Mouse (Mus musculus): ENCODE data around the gene Nacad.
A peak's percentile ranks its signal among the peaks of the same experiment; 100 is the strongest.

Nacad gene

DNA sequence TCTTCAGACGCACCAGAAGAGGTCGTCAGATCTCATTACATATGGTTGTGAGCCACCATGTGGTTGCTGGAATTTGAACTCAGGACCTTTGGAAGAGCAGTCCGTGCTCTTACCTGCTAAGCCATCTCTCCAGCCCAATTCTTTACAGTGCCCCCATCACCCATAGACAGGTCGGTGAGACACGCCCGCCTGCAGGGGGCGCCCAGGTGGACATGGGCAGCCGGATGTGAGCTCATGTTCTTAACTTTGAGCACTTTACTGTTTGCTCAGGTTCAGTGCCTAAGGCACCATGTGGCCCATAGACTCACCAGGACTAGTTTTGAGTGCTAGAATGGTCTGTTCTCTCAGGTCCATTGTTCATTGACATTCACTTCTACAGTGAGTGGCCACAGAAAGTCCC is 30.3 kb upstream of the Nacad start:
- no peaks in the 10 kb centered on the region for H3K36me3 ChIP-seq (ENCODE audit: insufficient read depth, low read length)
- TF ChIP-seq NANOG (IDR thresholded peaks at IDR 0.05; ENCODE audit: borderline replicate concordance, low read length): no peak
- TF ChIP-seq CTCF (conservative IDR thresholded peaks at IDR 0.05; ENCODE audit: low read length): peak; percentile 13; the same call in 1 of the 2 replicates
- TF ChIP-seq POU5F1 (IDR thresholded peaks at IDR 0.05; ENCODE audit: borderline replicate concordance, low read length): no peak
- no peaks in the 10 kb centered on the region for H3K4me1 ChIP-seq (replicated peaks; ENCODE audit: low read depth, low read length)
- H3K4me3 ChIP-seq (replicated peaks; ENCODE audit: low read length): no peak overlapping the region
- H3K9me3 ChIP-seq (ENCODE audit: low read length): no peaks in the 10 kb centered on the region
- no peaks in the 10 kb centered on the region for H3K27me3 ChIP-seq (ENCODE audit: insufficient read depth, low read length)

- TF ChIP-seq CTCF (conservative IDR thresholded peaks at IDR 0.05; ENCODE audit: low read length) (peak; percentile 38), POU5F1 (IDR thresholded peaks at IDR 0.05; ENCODE audit: borderline replicate concordance, low read length) (no peak), NANOG (IDR thresholded peaks at IDR 0.05; ENCODE audit: borderline replicate concordance, low read length) (no peak)
- peaks cover 14% of the 10 kb centered on the region for H3K36me3 ChIP-seq (ENCODE audit: insufficient read depth, low read length)
Measured at GRCm38 (mm10) chr11:6629655-6630054, 23.8 kb upstream of the Nacad start.

GRCm38 (mm10) chr11:6628568-6628967 is 22.7 kb upstream of the Nacad start:
- H3K4me3 ChIP-seq (replicated peaks; ENCODE audit: low read length): no peak overlapping the region
- TF ChIP-seq NANOG (IDR thresholded peaks at IDR 0.05; ENCODE audit: borderline replicate concordance, low read length) (no peak), CTCF (conservative IDR thresholded peaks at IDR 0.05; ENCODE audit: low read length) (peak; percentile 92)
- H3K9me3 ChIP-seq (ENCODE audit: low read length): no peaks in the 10 kb centered on the region
- no peaks in the 10 kb centered on the region for H3K27me3 ChIP-seq (ENCODE audit: insufficient read depth, low read length)
- peaks cover 40% of the 10 kb centered on the region for H3K4me1 ChIP-seq (replicated peaks; ENCODE audit: low read depth, low read length)
- peaks cover 25% of the 10 kb centered on the region for H3K36me3 ChIP-seq (ENCODE audit: insufficient read depth, low read length)

More at GRCm38 (mm10) chr11:6629655-6630054, 23.8 kb upstream of the Nacad start:
- Histone ChIP-seq H3K4me1 (replicated peaks; ENCODE audit: low read depth, low read length) (peaks cover 30% of the 10 kb centered on the region), H3K9me3 (ENCODE audit: low read length) (no peaks in the 10 kb centered on the region), H3K4me3 (replicated peaks; ENCODE audit: low read length) (no peak overlapping the region), H3K27me3 (ENCODE audit: insufficient read depth, low read length) (no peaks in the 10 kb centered on the region)

DNA sequence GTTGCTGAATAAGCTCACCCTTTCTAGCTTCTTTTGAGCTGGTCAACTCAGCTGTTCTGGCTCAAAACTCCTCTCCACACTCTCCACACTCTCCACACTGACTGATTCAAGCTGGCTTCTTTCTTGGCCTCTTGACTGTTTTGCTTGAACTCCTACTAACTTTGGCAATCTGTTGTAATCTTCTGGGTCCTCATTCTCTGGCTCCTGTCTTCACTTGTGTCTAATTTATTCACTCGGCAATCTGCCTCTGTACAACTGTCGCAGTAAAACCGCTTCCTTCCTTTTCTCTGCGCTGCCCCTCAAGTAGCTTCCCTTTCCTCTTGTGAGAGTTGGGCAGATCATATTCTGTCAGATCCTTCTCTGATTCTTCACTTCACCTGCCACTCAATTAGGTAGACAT is 21.9 kb upstream of the Nacad start:
- peaks cover 49% of the 10 kb centered on the region for H3K4me1 ChIP-seq (replicated peaks; ENCODE audit: low read depth, low read length)
- H3K4me3 ChIP-seq (replicated peaks; ENCODE audit: low read length): no peak overlapping the region
- no peak for TF ChIP-seq NANOG (IDR thresholded peaks at IDR 0.05; ENCODE audit: borderline replicate concordance, low read length)
- TF ChIP-seq CTCF (conservative IDR thresholded peaks at IDR 0.05; ENCODE audit: low read length): no peak
- H3K9me3 ChIP-seq (ENCODE audit: low read length): no peaks in the 10 kb centered on the region
- H3K36me3 ChIP-seq (ENCODE audit: insufficient read depth, low read length): peaks cover 34% of the 10 kb centered on the region
- no peaks in the 10 kb centered on the region for H3K27me3 ChIP-seq (ENCODE audit: insufficient read depth, low read length)

DNA sequence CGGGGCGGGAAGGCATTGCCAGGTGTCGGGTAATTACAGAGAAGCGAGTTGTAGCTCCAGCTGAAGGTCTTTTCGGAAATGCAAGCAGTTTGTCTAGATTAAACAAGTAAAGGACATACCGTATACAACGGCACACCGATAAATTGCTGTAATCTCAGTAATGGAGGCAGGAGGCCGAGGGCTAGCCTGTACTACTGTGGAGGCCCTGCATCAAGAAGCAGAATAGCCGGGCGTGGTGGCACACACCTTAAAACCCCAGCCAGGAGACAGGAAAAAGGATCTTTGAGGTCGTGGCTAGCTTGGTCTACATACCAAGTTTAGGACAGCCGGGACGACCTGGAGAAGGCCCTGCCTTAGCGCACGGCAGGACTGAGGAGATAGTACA is 20.5 kb upstream of the Nacad start:
- Histone ChIP-seq H3K36me3 (ENCODE audit: insufficient read depth, low read length) (peaks cover 47% of the 10 kb centered on the region), H3K4me3 (replicated peaks; ENCODE audit: low read length) (peak overlapping the region; percentile 93), H3K4me1 (replicated peaks; ENCODE audit: low read depth, low read length) (peaks cover 62% of the 10 kb centered on the region), H3K9me3 (ENCODE audit: low read length) (no peaks in the 10 kb centered on the region), H3K27me3 (ENCODE audit: insufficient read depth, low read length) (no peaks in the 10 kb centered on the region)
- no peak for TF ChIP-seq NANOG (IDR thresholded peaks at IDR 0.05; ENCODE audit: borderline replicate concordance, low read length)
- no peak for TF ChIP-seq POU5F1 (IDR thresholded peaks at IDR 0.05; ENCODE audit: borderline replicate concordance, low read length)
- no peak for TF ChIP-seq CTCF (conservative IDR thresholded peaks at IDR 0.05; ENCODE audit: low read length)

GRCm38 (mm10) chr11:6625478-6626387 is 19.9 kb upstream of the Nacad start, which contains the start of gene Tbrg4:
Tbrg4 (minus strand) TSS chr11:6626067.
- peaks cover 69% of the 10 kb centered on the region for H3K4me1 ChIP-seq (replicated peaks; ENCODE audit: low read depth, low read length)
- no peak for TF ChIP-seq NANOG (IDR thresholded peaks at IDR 0.05; ENCODE audit: borderline replicate concordance, low read length)
- no peak for TF ChIP-seq CTCF (conservative IDR thresholded peaks at IDR 0.05; ENCODE audit: low read length)
- TF ChIP-seq POU5F1 (IDR thresholded peaks at IDR 0.05; ENCODE audit: borderline replicate concordance, low read length): no peak
- H3K4me3 ChIP-seq (replicated peaks; ENCODE audit: low read length): peak within 1 kb of the TSS; percentile 93
- no peaks in the 10 kb centered on the region for H3K27me3 ChIP-seq (ENCODE audit: insufficient read depth, low read length)
- H3K36me3 ChIP-seq (ENCODE audit: insufficient read depth, low read length): peaks cover 54% of the 10 kb centered on the region
- no peaks in the 10 kb centered on the region for H3K9me3 ChIP-seq (ENCODE audit: low read length)

DNA sequence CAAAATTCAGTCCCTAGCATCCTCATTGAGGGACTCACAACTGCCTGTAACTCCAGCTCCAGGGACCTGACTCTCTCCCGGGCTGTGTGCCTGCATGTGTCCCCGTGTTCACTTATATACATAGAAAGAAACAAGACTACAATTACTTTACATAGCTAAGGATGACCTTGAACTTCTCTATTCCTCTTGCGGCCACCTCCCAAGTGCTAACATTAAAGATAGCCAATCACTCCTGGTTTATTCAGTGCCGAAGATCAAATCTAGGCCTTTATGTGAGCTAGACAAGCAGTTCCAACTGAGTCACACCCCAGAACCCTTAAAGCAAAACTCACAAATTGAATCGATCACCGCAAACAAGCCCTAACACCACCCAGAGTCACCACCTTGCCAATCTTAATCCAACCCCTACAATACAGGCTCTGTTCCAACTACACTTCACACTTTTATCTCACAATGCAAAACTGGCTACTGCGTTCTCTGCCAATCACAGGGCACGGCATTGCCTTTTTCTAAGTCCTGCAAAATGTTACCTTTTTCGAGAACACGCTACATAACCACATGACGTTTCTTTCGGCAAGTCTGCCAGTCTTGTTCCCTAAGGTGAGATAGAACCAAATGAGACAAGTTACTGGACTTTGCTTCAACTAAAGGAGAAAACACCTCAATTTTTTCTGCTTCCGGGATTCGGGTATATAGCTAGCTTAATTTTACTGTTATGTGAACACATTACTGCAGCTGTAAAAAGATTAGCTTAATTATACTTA is 18.9 kb upstream of the Nacad start:
- Histone ChIP-seq H3K36me3 (ENCODE audit: insufficient read depth, low read length) (peaks cover 63% of the 10 kb centered on the region), H3K9me3 (ENCODE audit: low read length) (no peaks in the 10 kb centered on the region)
- TF ChIP-seq POU5F1 (IDR thresholded peaks at IDR 0.05; ENCODE audit: borderline replicate concordance, low read length): no peak
- TF ChIP-seq NANOG (IDR thresholded peaks at IDR 0.05; ENCODE audit: borderline replicate concordance, low read length): no peak
- TF ChIP-seq CTCF (conservative IDR thresholded peaks at IDR 0.05; ENCODE audit: low read length): no peak

DNA sequence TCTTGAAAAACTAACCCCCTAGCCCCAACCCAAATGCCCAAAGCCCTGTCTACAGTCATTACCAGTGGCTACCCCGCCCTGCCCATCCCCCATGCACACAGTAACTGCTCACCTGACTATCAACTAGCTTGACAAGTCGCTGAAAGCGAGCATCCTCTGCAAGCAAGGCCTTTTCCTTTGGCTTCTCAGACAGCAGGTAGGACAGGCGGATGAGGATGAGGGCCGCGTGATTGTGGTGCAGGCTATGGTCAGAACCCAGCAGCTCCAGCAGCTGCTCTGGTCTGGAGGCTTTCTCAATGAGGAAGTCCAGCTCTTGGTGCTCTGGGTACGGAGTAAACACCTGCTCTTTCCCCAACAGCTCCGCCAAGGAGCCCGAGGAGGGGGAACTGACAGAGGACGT is 17.9 kb upstream of the Nacad start:
- Histone ChIP-seq H3K9me3 (ENCODE audit: low read length) (no peaks in the 10 kb centered on the region), H3K4me1 (replicated peaks; ENCODE audit: low read depth, low read length) (peaks cover 82% of the 10 kb centered on the region), H3K36me3 (ENCODE audit: insufficient read depth, low read length) (peaks cover 74% of the 10 kb centered on the region), H3K4me3 (replicated peaks; ENCODE audit: low read length) (peak overlapping the region; percentile 93), H3K27me3 (ENCODE audit: insufficient read depth, low read length) (no peaks in the 10 kb centered on the region)
- TF ChIP-seq POU5F1 (IDR thresholded peaks at IDR 0.05; ENCODE audit: borderline replicate concordance, low read length): no peak
- no peak for TF ChIP-seq CTCF (conservative IDR thresholded peaks at IDR 0.05; ENCODE audit: low read length)
- TF ChIP-seq NANOG (IDR thresholded peaks at IDR 0.05; ENCODE audit: borderline replicate concordance, low read length): no peak

More for the DNA sequence above, 18.9 kb upstream of the Nacad start:
- Histone ChIP-seq H3K4me3 (replicated peaks; ENCODE audit: low read length) (peak overlapping the region; percentile 93), H3K4me1 (replicated peaks; ENCODE audit: low read depth, low read length) (peaks cover 78% of the 10 kb centered on the region), H3K27me3 (ENCODE audit: insufficient read depth, low read length) (no peaks in the 10 kb centered on the region)
